11 mouse cellular contexts compared by ENCODE assay signal in genomic region chr1:168382106-168382822, GRCm38 (mm10). TPM values are rescaled to one million over a fixed set of nuclear protein-coding genes. Genes with fewer than 3 reads are reported as not detected.
A peak's percentile ranks its signal among the peaks of the same experiment; 100 is the strongest.
DNase-seq lines count a peak whose midpoint lies in the region; ATAC-seq and TF ChIP-seq lines count a peak whose summit lies in the region.
"Had no signal": no experiment of that assay in that cellular context is flagged by ENCODE, and none has a peak within 500 bp of the region (broad histone marks: within the 10 kb centered on the region; RNA-seq: fewer than 3 reads in every experiment).

No protein-coding gene starts in this region.

- peaks cover 8% of the 10 kb centered on the region for H3K79me2 ChIP-seq in myocyte (ENCODE audit: control insufficient read depth, insufficient read depth)

- no peak for TF ChIP-seq CTCF in midbrain, postnatal 0 days (IDR thresholded peaks at IDR 0.05)

- peaks cover 9% of the 10 kb centered on the region; the same call in 1 of the 2 replicates for H3K36me3 ChIP-seq in heart, embryonic 10.5 days
- peaks cover 10% of the 10 kb centered on the region; the same call in 1 of the 2 replicates for H3K36me3 ChIP-seq in midbrain, embryonic 10.5 days
- no peaks in the 10 kb centered on the region for H3K36me3 ChIP-seq in midbrain, postnatal 0 days (ENCODE audit: insufficient read depth, low read length)
- H3K36me3 ChIP-seq in forebrain, embryonic 14.5 days (ENCODE audit: control insufficient read depth, insufficient read depth, low read length): 0 out of 2 replicates have a peak, but pooled peaks cover 3% of the 10 kb centered on the region
- no peaks in the 10 kb centered on the region for H3K36me3 ChIP-seq in myocyte (ENCODE audit: control insufficient read depth, insufficient read depth)

- H3K4me2 ChIP-seq in midbrain, postnatal 0 days (ENCODE audit: low read depth, low read length, poor library complexity, severe bottlenecking): no peak overlapping the region
- no peak overlapping the region for H3K4me2 ChIP-seq in forebrain, embryonic 14.5 days (ENCODE audit: low read length)
- H3K4me2 ChIP-seq in myocyte (ENCODE audit: low read depth): peak overlapping the region; percentile 49
- H3K4me2 ChIP-seq: liver, embryonic 11.5 days had no signal

- peaks cover 73% of the 10 kb centered on the region for H3K4me1 ChIP-seq in heart, embryonic 10.5 days
- H3K4me1 ChIP-seq in midbrain, embryonic 10.5 days: peaks cover 97% of the 10 kb centered on the region
- H3K4me1 ChIP-seq in midbrain, postnatal 0 days (ENCODE audit: insufficient read depth, low read length): peaks cover 29% of the 10 kb centered on the region
- H3K4me1 ChIP-seq in forebrain, embryonic 14.5 days (ENCODE audit: control insufficient read depth, insufficient read depth, low read length): peaks cover 83% of the 10 kb centered on the region

- H3K9me3 ChIP-seq in heart, embryonic 10.5 days: no peaks in the 10 kb centered on the region
- no peaks in the 10 kb centered on the region for H3K9me3 ChIP-seq in midbrain, embryonic 10.5 days (replicated peaks)
- no peaks in the 10 kb centered on the region for H3K9me3 ChIP-seq in midbrain, postnatal 0 days (ENCODE audit: low read length)
- no peaks in the 10 kb centered on the region for H3K9me3 ChIP-seq in forebrain, embryonic 14.5 days (replicated peaks; ENCODE audit: control insufficient read depth, low read length)

- 32% methylated on average over 9 of the region's 9 CpGs for whole genome bisulfite sequencing in heart, embryonic 10.5 days
- 18% methylated on average over 9 of the region's 9 CpGs for WGBS in midbrain, embryonic 10.5 days
- WGBS in midbrain, postnatal 0 days: 43% methylated on average over 9 of the region's 9 CpGs
- WGBS in forebrain, embryonic 14.5 days: 29% methylated on average over 9 of the region's 9 CpGs

- no peak overlapping the region; the same call in 1 of the 2 replicates for H3K9ac ChIP-seq in midbrain, postnatal 0 days (replicated peaks; ENCODE audit: low read length, poor library complexity, severe bottlenecking)
- peak overlapping the region; percentile 7; the same call in 1 of the 2 replicates for H3K9ac ChIP-seq in forebrain, embryonic 14.5 days (ENCODE audit: low read length)

- H3K27me3 ChIP-seq in heart, embryonic 10.5 days (ENCODE audit: insufficient read depth, poor library complexity, severe bottlenecking): no peaks in the 10 kb centered on the region
- no peaks in the 10 kb centered on the region for H3K27me3 ChIP-seq in midbrain, embryonic 10.5 days (ENCODE audit: low read depth, poor library complexity, severe bottlenecking)
- H3K27me3 ChIP-seq in midbrain, postnatal 0 days (ENCODE audit: insufficient read depth, low read length): no peaks in the 10 kb centered on the region
- no peaks in the 10 kb centered on the region for H3K27me3 ChIP-seq in forebrain, embryonic 14.5 days (replicated peaks; ENCODE audit: control insufficient read depth, insufficient read depth, low read length)
- no peaks in the 10 kb centered on the region for H3K27me3 ChIP-seq in myocyte (ENCODE audit: control insufficient read depth, insufficient read depth, insufficient read length)

- H3K4me3 ChIP-seq in heart, embryonic 10.5 days: no peak overlapping the region
- H3K4me3 ChIP-seq in midbrain, embryonic 10.5 days: 0 out of 2 replicates have a peak overlapping the region, but pooled peaks have one; percentile 19
- H3K4me3 ChIP-seq in midbrain, postnatal 0 days (ENCODE audit: low read depth, low read length): no peak overlapping the region
- H3K4me3 ChIP-seq in forebrain, embryonic 14.5 days (ENCODE audit: low read depth, low read length): no peak overlapping the region
- H3K4me3 ChIP-seq in myocyte: no peak overlapping the region

- H3ac ChIP-seq in myocyte (ENCODE audit: control insufficient read depth, insufficient read length): no peak overlapping the region

- TF ChIP-seq POLR2A in myocyte (IDR thresholded peaks at IDR 0.05; ENCODE audit: insufficient read length, low read depth): no peak

- ATAC-seq in midbrain, postnatal 0 days (ENCODE audit: low FRiP score): no peak
- no peak for ATAC-seq in forebrain, embryonic 14.5 days
- ATAC-seq: activated CD4-positive, CD25-positive, alpha-beta regulatory T cell, adult 4 months had no signal

- H3K27ac ChIP-seq in heart, embryonic 10.5 days: peak overlapping the region; percentile 84
- peak overlapping the region; percentile 85 for H3K27ac ChIP-seq in midbrain, embryonic 10.5 days (replicated peaks)
- H3K27ac ChIP-seq in midbrain, postnatal 0 days (ENCODE audit: low read depth, low read length): no peak overlapping the region
- H3K27ac ChIP-seq in forebrain, embryonic 14.5 days (ENCODE audit: low read depth, low read length): peak overlapping the region; percentile 87; the same call in 1 of the 2 replicates

- no peak for DNase-seq in heart, embryonic 10.5 days (ENCODE audit: low spot score)
- DNase-seq in heart, adult 8-10 months (ENCODE audit: low spot score): no peak
- DNase-seq in midbrain, embryonic 10.5 days (ENCODE audit: low spot score): no peak
- DNase-seq in midbrain, postnatal 0 days (ENCODE audit: low spot score): no peak
- DNase-seq in forebrain, embryonic 14.5 days (ENCODE audit: low spot score): no peak
- DNase-seq in urinary bladder, postnatal 25 days (ENCODE audit: low spot score): no peak
- no peak for DNase-seq in cerebellum, adult 8-10 months
- DNase-seq: thymus, adult 18-20 months had no signal

TF ChIP-seq in myocyte, 11 proteins besides CTCF, POLR2A, EP300 and RAD21:
- TF ChIP-seq USF1 (IDR thresholded peaks at IDR 0.05; ENCODE audit: low read depth) (no peak), SRF (IDR thresholded peaks at IDR 0.05; ENCODE audit: control insufficient read depth, insufficient read length, low read depth) (no peak), MAX (IDR thresholded peaks at IDR 0.05; ENCODE audit: low read depth) (no peak), TCF3 (IDR thresholded peaks at IDR 0.05; ENCODE audit: insufficient read length, low read depth) (no peak), E2F4 (IDR thresholded peaks at IDR 0.05; ENCODE audit: insufficient read depth) (no peak), REST (IDR thresholded peaks at IDR 0.05; ENCODE audit: insufficient read depth, insufficient read length) (no peak), TCF12 (IDR thresholded peaks at IDR 0.05; ENCODE audit: insufficient read depth, poor library complexity, severe bottlenecking) (no peak), MYOD1 (IDR thresholded peaks at IDR 0.05; ENCODE audit: control insufficient read depth in 1 of 3, insufficient read length in 2 of 3, low read depth in 2 of 3) (no peak), CEBPB (IDR thresholded peaks at IDR 0.05; ENCODE audit: insufficient read depth, poor library complexity, severe bottlenecking) (no peak), MYOG (IDR thresholded peaks at IDR 0.05; ENCODE audit: control insufficient read depth in 1 of 3, insufficient read depth in 1 of 3, insufficient read length in 2 of 3, low read depth in 2 of 3) (no peak), POLR2AphosphoS2 (IDR thresholded peaks at IDR 0.05; ENCODE audit: insufficient read length, low read depth) (no peak)

RNA-seq across cellular contexts. Expression of gene Pbx1, which starts 49.8 kb away (rescaled TPM):
- 19.7 and 29.5 TPM in 2 replicates for polyA plus RNA-seq in heart, embryonic 10.5 days (2016; fragmentation: Nextera tagmentation; extraction: Ambion mirVana)
- total RNA-seq in heart, adult 8-10 months (2022): 10 to 100 TPM; 48.1 to 60.7 (median 56.2) TPM
- polyA plus RNA-seq in midbrain, embryonic 10.5 days (2016; fragmentation: Nextera tagmentation; extraction: Ambion mirVana): 34.9 and 42.3 TPM in 2 replicates
- total RNA-seq in midbrain, postnatal 0 days (2014; rRNA removed): 83.4 and 104 TPM in 2 replicates
- polyA plus RNA-seq in midbrain, postnatal 0 days (2015; fragmentation: Nextera tagmentation; extraction: Ambion mirVana): 50.6 and 57.6 TPM in 2 replicates
- polyA plus RNA-seq in forebrain, embryonic 14.5 days (2014; fragmentation: Nextera tagmentation; extraction: Ambion mirVana): 66.7 and 76.8 TPM in 2 replicates
- polyA plus RNA-seq in myocyte (2012; fragmentation: generic; extraction: Trizol): 11.4 TPM
